Mouse (Mus musculus): ENCODE measurements at regions not wholly inside any gene's neighbourhood (a gene's known extent, or its start where the extent isn't known, plus 50 kb on each side); places are given as distances from the start of the nearest gene placed in this dataset.
"Not testable (repeated sequence)": the region's sequence is repeated elsewhere in the genome, so short reads cannot be mapped to it uniquely, and the experiment has no call there.

GRCm38 (mm10) chr3:80160473-80160872 lies 276.1 kb downstream of the Fam198b start:
- Histone ChIP-seq H3K9ac (ENCODE audit: control insufficient read depth, low read depth, low read length, poor library complexity, severe bottlenecking) (no peak overlapping the region), H3K9me3 (replicated peaks; ENCODE audit: insufficient read depth, low read length) (no peaks in the 10 kb centered on the region), H3K79me2 (ENCODE audit: control insufficient read depth, insufficient read depth, low read length, poor library complexity) (no peaks in the 10 kb centered on the region), H3K4me1 (ENCODE audit: control insufficient read depth in 1 of 2, insufficient read depth in 2 of 2, low read length in 2 of 2) (no peaks in the 10 kb centered on the region), H3K27ac (ENCODE audit: control insufficient read depth, low read depth, low read length) (no peak overlapping the region), H3K36me3 (ENCODE audit: control insufficient read depth in 1 of 2, insufficient read depth in 2 of 2, low read length in 2 of 2) (no peaks in the 10 kb centered on the region), H3K4me3 (ENCODE audit: control insufficient read depth in 1 of 2, insufficient read depth in 1 of 2, low read depth in 2 of 2, low read length in 2 of 2) (no peak overlapping the region), H3K27me3 (ENCODE audit: control insufficient read depth in 1 of 2, insufficient read depth in 2 of 2, low read length in 2 of 2) (no peaks in the 10 kb centered on the region; a peak in 1 of 4 replicates)
- no peak for TF ChIP-seq CTCF (IDR thresholded peaks at IDR 0.05 in 2 of 3, conservative IDR thresholded peaks at IDR 0.05 in 1 of 3; ENCODE audit: control insufficient read depth in 1 of 3, insufficient read depth in 1 of 3, low read depth in 2 of 3, low read length in 3 of 3, poor library complexity in 1 of 3, severe bottlenecking in 1 of 3)
- no peak for TF ChIP-seq BHLHE40 (IDR thresholded peaks at IDR 0.05; ENCODE audit: borderline replicate concordance, low read depth, low read length)
- no peak for TF ChIP-seq ZC3H11A (IDR thresholded peaks at IDR 0.05; ENCODE audit: low read depth, low read length)
- no peak for DNase-seq (ENCODE audit: low read depth, low spot score)

DNA sequence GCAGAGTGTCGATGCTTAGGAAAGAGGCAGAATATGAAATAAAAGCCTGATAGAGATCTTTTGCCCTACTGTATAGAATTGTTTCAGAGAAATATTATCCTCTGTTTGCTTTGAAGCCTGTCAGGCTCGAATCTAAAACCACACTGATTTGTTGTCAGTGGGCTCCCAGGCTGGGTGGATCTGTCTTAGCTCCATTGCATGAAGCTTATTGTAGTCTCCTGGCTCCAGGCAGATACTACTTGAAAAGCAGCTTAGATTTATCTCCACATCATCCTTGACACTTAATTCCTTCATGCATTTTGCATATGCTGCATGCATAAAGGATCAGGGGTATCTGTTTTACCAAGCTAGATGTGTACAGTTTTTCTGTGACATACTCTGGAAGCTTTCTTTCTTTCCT lies 297.4 kb downstream of the Fam198b start:
- Histone ChIP-seq H3K4me1 (ENCODE audit: control insufficient read depth in 1 of 2, insufficient read depth in 2 of 2, low read length in 2 of 2) (no peaks in the 10 kb centered on the region), H3K4me3 (ENCODE audit: control insufficient read depth in 1 of 2, insufficient read depth in 1 of 2, low read depth in 2 of 2, low read length in 2 of 2) (no peak overlapping the region), H3K27ac (ENCODE audit: control insufficient read depth, low read depth, low read length) (no peak overlapping the region), H3K36me3 (ENCODE audit: control insufficient read depth in 1 of 2, insufficient read depth in 2 of 2, low read length in 2 of 2) (no peaks in the 10 kb centered on the region), H3K27me3 (ENCODE audit: control insufficient read depth in 1 of 2, insufficient read depth in 2 of 2, low read length in 2 of 2) (no peaks in the 10 kb centered on the region), H3K9me3 (replicated peaks; ENCODE audit: insufficient read depth, low read length) (no peaks in the 10 kb centered on the region), H3K9ac (ENCODE audit: control insufficient read depth, low read depth, low read length, poor library complexity, severe bottlenecking) (no peak overlapping the region), H3K79me2 (ENCODE audit: control insufficient read depth, insufficient read depth, low read length, poor library complexity) (no peaks in the 10 kb centered on the region)
- DNase-seq (ENCODE audit: low read depth, low spot score) = no peak
- TF ChIP-seq JUND (IDR thresholded peaks at IDR 0.05; ENCODE audit: low read depth, low read length) (no peak), USF2 (IDR thresholded peaks at IDR 0.05; ENCODE audit: borderline replicate concordance in 1 of 2, insufficient read depth in 1 of 2, low read depth in 1 of 2, low read length in 2 of 2) (no peak), MEF2A (IDR thresholded peaks at IDR 0.05; ENCODE audit: extremely low read depth, insufficient replicate concordance, low read depth, low read length, poor library complexity, severe bottlenecking) (no peak), RAD21 (IDR thresholded peaks at IDR 0.05; ENCODE audit: low read depth, low read length) (no peak), ZMIZ1 (IDR thresholded peaks at IDR 0.05; ENCODE audit: low read depth, low read length) (no peak), EP300 (IDR thresholded peaks at IDR 0.05; ENCODE audit: low read depth in 1 of 2, low read length in 2 of 2) (no peak), POLR2A (IDR thresholded peaks at IDR 0.05; ENCODE audit: control insufficient read depth in 1 of 2, insufficient read depth in 1 of 2, low read depth in 1 of 2, low read length in 2 of 2, poor library complexity in 1 of 2) (no peak), SIN3A (IDR thresholded peaks at IDR 0.05; ENCODE audit: low read length) (no peak), MYC (IDR thresholded peaks at IDR 0.05; ENCODE audit: low read depth, low read length) (no peak), NELFE (IDR thresholded peaks at IDR 0.05; ENCODE audit: low read depth, low read length) (no peak), RCOR1 (IDR thresholded peaks at IDR 0.05; ENCODE audit: low read depth, low read length) (no peak), POLR2AphosphoS5 (IDR thresholded peaks at IDR 0.05; ENCODE audit: borderline replicate concordance, low read depth, low read length) (no peak), ETS1 (IDR thresholded peaks at IDR 0.05; ENCODE audit: low read depth, low read length) (no peak), HCFC1 (IDR thresholded peaks at IDR 0.05; ENCODE audit: low read depth, low read length) (no peak), MYB (IDR thresholded peaks at IDR 0.05; ENCODE audit: low read depth, low read length) (no peak), TAL1 (IDR thresholded peaks at IDR 0.05; ENCODE audit: low read length) (no peak), CHD1 (IDR thresholded peaks at IDR 0.05; ENCODE audit: low read depth, low read length) (no peak), SMC3 (IDR thresholded peaks at IDR 0.05; ENCODE audit: low read depth, low read length) (no peak), POLR2AphosphoS2 (IDR thresholded peaks at IDR 0.05; ENCODE audit: low read length) (no peak), USF1 (IDR thresholded peaks at IDR 0.05; ENCODE audit: low read depth, low read length) (no peak)

DNA sequence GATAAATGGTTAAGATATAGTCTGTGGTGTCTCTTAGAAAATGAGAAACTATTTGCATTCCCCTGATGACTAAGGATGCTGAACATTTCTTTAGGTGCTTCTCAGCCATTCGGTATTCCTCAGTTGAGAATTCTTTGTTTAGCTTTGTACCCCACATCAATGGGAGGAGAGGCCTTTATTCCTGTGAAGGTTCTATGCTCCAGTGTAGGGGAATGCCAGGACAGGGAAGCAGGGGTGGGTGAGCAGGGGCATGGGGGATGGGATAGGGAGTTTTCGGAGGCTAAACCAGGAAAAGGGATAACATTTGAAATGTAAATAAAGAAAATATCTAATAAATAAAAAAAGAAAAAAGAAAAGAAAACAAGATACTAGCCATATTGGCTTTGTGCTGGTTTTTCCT lies 297.8 kb downstream of the Fam198b start:
- not testable (repeated sequence) for H3K27me3 ChIP-seq (ENCODE audit: control insufficient read depth in 1 of 2, insufficient read depth in 2 of 2, low read length in 2 of 2); DNase-seq (ENCODE audit: low read depth, low spot score); H3K36me3 ChIP-seq (ENCODE audit: control insufficient read depth in 1 of 2, insufficient read depth in 2 of 2, low read length in 2 of 2); H3K9me3 ChIP-seq (replicated peaks; ENCODE audit: insufficient read depth, low read length); H3K9ac ChIP-seq (ENCODE audit: control insufficient read depth, low read depth, low read length, poor library complexity, severe bottlenecking); H3K4me1 ChIP-seq (ENCODE audit: control insufficient read depth in 1 of 2, insufficient read depth in 2 of 2, low read length in 2 of 2); H3K27ac ChIP-seq (ENCODE audit: control insufficient read depth, low read depth, low read length); H3K79me2 ChIP-seq (ENCODE audit: control insufficient read depth, insufficient read depth, low read length, poor library complexity); H3K4me3 ChIP-seq (ENCODE audit: control insufficient read depth in 1 of 2, insufficient read depth in 1 of 2, low read depth in 2 of 2, low read length in 2 of 2)

All from MEL (cell line).